Mouse (Mus musculus): ENCODE measurements around the gene Smyd1.

- no peak for TF ChIP-seq MAFK (IDR thresholded peaks at IDR 0.05; ENCODE audit: insufficient read depth, low read depth, low read length)
- TF ChIP-seq ZNF384 (IDR thresholded peaks at IDR 0.05; ENCODE audit: low read depth, low read length) = no peak
- TF ChIP-seq CHD2 (IDR thresholded peaks at IDR 0.05; ENCODE audit: low read depth, low read length) = no peak
- no peak for TF ChIP-seq HCFC1 (IDR thresholded peaks at IDR 0.05; ENCODE audit: borderline replicate concordance, insufficient read depth, low read length)
- no peak for TF ChIP-seq ZC3H11A (IDR thresholded peaks at IDR 0.05; ENCODE audit: borderline replicate concordance, low read depth, low read length)
These were observed 47.4 kb downstream of the Smyd1 start for GRCm38 (mm10) chr6:71274621-71275020.

All from ES-E14 (cell line).